Mouse (Mus musculus): ENCODE measurements around the gene Gab1. TPM values are rescaled to one million over a fixed set of nuclear protein-coding genes. Genes with fewer than 3 reads are reported as not detected.

The Gab1 gene
- polyA plus RNA-seq, 1 experiment from 2014 or later = 15.8 TPM

- WGBS = 84% methylated on average over 4 of the region's 4 CpGs
- Histone ChIP-seq H3K9me3 (no peaks in the 10 kb centered on the region), H3K27ac (no peak overlapping the region), H3K4me3 (no peak overlapping the region), H3K27me3 (ENCODE audit: insufficient read depth, poor library complexity, severe bottlenecking) (no peaks in the 10 kb centered on the region), H3K36me3 (no peaks in the 10 kb centered on the region), H3K4me1 (replicated peaks) (peaks cover 43% of the 10 kb centered on the region)
- DNase-seq (ENCODE audit: low spot score) = no peak
These were observed 68.7 kb downstream of the Gab1 start for GRCm38 (mm10) chr8:80811591-80811991.

- Histone ChIP-seq H3K27me3 (ENCODE audit: insufficient read depth, poor library complexity, severe bottlenecking) (no peaks in the 10 kb centered on the region), H3K4me1 (replicated peaks) (peaks cover 43% of the 10 kb centered on the region), H3K9me3 (no peaks in the 10 kb centered on the region), H3K27ac (0 out of 2 replicates have a peak overlapping the region, but pooled peaks have one; percentile 43), H3K36me3 (no peaks in the 10 kb centered on the region), H3K4me3 (no peak overlapping the region)
- DNase-seq (ENCODE audit: low spot score) = no peak
- 82% methylated on average over 4 of the region's 4 CpGs for WGBS
These were observed 69.4 kb downstream of the Gab1 start for GRCm38 (mm10) chr8:80810916-80811315.

DNA sequence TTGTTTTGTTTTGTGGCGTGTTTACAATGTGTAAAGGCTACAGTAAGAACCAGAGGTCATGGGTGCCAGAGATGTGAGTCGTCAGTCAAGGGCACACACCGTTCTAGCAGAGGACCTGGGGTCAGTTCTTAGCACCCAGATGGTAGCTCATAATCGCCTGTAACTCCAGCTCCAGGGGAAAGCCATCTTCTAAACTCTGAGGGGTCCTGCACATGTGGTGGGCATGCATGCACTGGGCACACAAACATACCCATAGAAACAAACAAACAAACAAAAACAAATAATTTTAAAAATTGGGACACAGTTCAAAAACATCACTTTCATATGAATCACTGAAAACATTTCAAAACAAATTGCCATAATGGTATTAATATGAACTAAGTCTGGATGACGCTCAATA, 69.9 kb downstream of the Gab1 start:
- Histone ChIP-seq H3K4me3 (no peak overlapping the region), H3K36me3 (no peaks in the 10 kb centered on the region), H3K4me1 (replicated peaks) (peaks cover 44% of the 10 kb centered on the region), H3K27ac (no peak overlapping the region), H3K9me3 (no peaks in the 10 kb centered on the region), H3K27me3 (ENCODE audit: insufficient read depth, poor library complexity, severe bottlenecking) (no peaks in the 10 kb centered on the region)
- 93% methylated on average over 5 of the region's 5 CpGs for WGBS
- DNase-seq (ENCODE audit: low spot score) = no peak

GRCm38 (mm10) chr8:80807807-80808505, 72.4 kb downstream of the Gab1 start:
- 53% methylated on average over 13 of the region's 13 CpGs for WGBS
- Histone ChIP-seq H3K9me3 (no peaks in the 10 kb centered on the region), H3K36me3 (no peaks in the 10 kb centered on the region), H3K4me1 (replicated peaks) (peaks cover 58% of the 10 kb centered on the region), H3K27ac (peak overlapping the region; percentile 78), H3K4me3 (no peak overlapping the region), H3K27me3 (ENCODE audit: insufficient read depth, poor library complexity, severe bottlenecking) (no peaks in the 10 kb centered on the region)
- no peak for DNase-seq (ENCODE audit: low spot score)

GRCm38 (mm10) chr8:80804066-80804619, 76.2 kb downstream of the Gab1 start:
- H3K27me3 ChIP-seq (ENCODE audit: insufficient read depth, poor library complexity, severe bottlenecking) = no peaks in the 10 kb centered on the region
- H3K36me3 ChIP-seq = peaks cover 8% of the 10 kb centered on the region; the same call in 1 of the 2 replicates
- H3K9me3 ChIP-seq = no peaks in the 10 kb centered on the region
- 32% methylated on average over 4 of the region's 4 CpGs for WGBS
- peak overlapping the region; percentile 66 for H3K27ac ChIP-seq
- no peak overlapping the region for H3K4me3 ChIP-seq
- H3K4me1 ChIP-seq (replicated peaks) = peaks cover 44% of the 10 kb centered on the region
- no peak for DNase-seq (ENCODE audit: low spot score)

GRCm38 (mm10) chr8:80798778-80799177, 81.5 kb downstream of the Gab1 start:
- Histone ChIP-seq H3K9me3 (0 out of 2 replicates have a peak, but pooled peaks cover 4% of the 10 kb centered on the region), H3K4me3 (no peak overlapping the region), H3K36me3 (peaks cover 13% of the 10 kb centered on the region), H3K27me3 (ENCODE audit: insufficient read depth, poor library complexity, severe bottlenecking) (no peaks in the 10 kb centered on the region), H3K27ac (no peak overlapping the region), H3K4me1 (replicated peaks) (peaks cover 16% of the 10 kb centered on the region)
- DNase-seq (ENCODE audit: low spot score) = no peak
- 92% methylated on average over 3 of the region's 3 CpGs for WGBS

GRCm38 (mm10) chr8:80798198-80798777, 82.0 kb downstream of the Gab1 start:
- no peak for DNase-seq (ENCODE audit: low spot score)
- 0 out of 2 replicates have a peak, but pooled peaks cover 4% of the 10 kb centered on the region for H3K9me3 ChIP-seq
- peaks cover 11% of the 10 kb centered on the region; the same call in 1 of the 2 replicates for H3K4me1 ChIP-seq (replicated peaks)
- no peak overlapping the region for H3K4me3 ChIP-seq
- H3K36me3 ChIP-seq = peaks cover 13% of the 10 kb centered on the region
- WGBS = 90% methylated on average over 7 of the region's 7 CpGs
- H3K27ac ChIP-seq = no peak overlapping the region
- H3K27me3 ChIP-seq (ENCODE audit: insufficient read depth, poor library complexity, severe bottlenecking) = no peaks in the 10 kb centered on the region

DNA sequence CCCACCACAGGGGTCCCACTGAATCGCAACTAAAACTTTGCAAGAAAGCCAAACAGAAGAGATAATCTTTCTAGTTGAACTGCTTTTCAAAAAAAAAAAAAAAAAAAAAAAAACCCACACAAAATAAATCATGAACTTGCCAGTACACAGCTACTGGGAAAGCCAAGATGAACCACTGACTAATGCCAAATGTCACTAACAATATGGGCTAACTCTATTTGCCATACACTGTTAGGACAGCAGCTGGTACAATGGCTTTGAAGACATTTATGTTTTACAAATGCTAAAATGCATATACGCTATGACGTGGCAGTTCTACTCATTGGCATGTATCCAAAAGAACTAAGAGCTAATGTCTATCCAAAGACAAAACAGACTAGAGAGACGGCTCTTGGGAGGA, 84.2 kb downstream of the Gab1 start:
- H3K27me3 ChIP-seq (ENCODE audit: insufficient read depth, poor library complexity, severe bottlenecking) = no peaks in the 10 kb centered on the region
- DNase-seq (ENCODE audit: low spot score) = no peak
- no peak overlapping the region for H3K27ac ChIP-seq
- peaks cover 16% of the 10 kb centered on the region for H3K36me3 ChIP-seq
- H3K4me1 ChIP-seq (replicated peaks) = 0 out of 2 replicates have a peak, but pooled peaks cover 7% of the 10 kb centered on the region
- 0 out of 2 replicates have a peak, but pooled peaks cover 4% of the 10 kb centered on the region for H3K9me3 ChIP-seq
- WGBS = 84% methylated on average over 4 of the region's 4 CpGs
- H3K4me3 ChIP-seq = no peak overlapping the region

DNA sequence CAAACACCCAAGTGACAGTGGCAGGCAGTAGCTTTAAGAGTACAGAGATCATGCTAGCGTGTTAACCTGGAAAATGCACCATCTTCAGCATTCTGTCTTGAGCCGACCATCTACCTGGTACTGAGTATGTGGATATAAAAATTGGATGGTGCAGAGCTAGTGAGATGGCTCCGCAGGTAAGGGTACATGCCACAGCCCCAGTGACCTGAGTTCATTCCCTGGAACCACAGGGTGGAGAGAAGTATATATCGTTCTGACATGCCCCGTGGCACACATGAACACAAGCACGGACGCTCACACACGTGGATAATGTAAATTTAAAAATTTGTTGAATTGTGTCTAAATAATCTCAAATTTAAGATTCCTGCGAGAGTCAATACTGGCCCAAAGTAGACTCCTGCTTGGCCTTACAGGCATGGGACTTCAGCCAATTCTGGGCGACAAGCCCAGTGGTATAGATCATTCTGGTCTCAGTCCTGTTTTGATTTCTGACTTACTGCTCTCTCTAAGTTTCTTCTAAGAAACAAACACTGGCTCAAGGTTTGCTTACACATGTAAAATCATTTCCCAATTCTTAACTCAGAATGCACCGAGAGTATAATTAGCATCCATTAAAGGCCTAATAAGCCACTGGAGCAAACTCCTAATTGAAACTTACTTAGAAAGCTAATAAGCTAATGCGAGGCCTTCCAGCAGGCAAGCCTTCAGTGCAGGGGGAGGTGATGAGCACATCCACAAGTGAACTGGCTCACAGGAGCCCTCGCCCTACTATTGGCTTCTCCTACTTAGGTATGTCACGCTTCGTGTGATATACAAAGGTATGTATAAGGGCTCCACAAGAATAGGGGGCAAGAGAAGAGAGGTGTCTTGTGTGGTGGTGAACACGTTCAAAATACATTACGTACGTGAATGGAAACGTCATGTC, 85.5 kb downstream of the Gab1 start:
- no peak overlapping the region for H3K4me3 ChIP-seq
- H3K27ac ChIP-seq = no peak overlapping the region
- H3K4me1 ChIP-seq (replicated peaks) = 0 out of 2 replicates have a peak, but pooled peaks cover 7% of the 10 kb centered on the region
- DNase-seq (ENCODE audit: low spot score) = no peak
- H3K27me3 ChIP-seq (ENCODE audit: insufficient read depth, poor library complexity, severe bottlenecking) = no peaks in the 10 kb centered on the region
- H3K36me3 ChIP-seq = peaks cover 13% of the 10 kb centered on the region
- WGBS = 91% methylated on average over 19 of the region's 19 CpGs
- 0 out of 2 replicates have a peak, but pooled peaks cover 4% of the 10 kb centered on the region for H3K9me3 ChIP-seq

DNA sequence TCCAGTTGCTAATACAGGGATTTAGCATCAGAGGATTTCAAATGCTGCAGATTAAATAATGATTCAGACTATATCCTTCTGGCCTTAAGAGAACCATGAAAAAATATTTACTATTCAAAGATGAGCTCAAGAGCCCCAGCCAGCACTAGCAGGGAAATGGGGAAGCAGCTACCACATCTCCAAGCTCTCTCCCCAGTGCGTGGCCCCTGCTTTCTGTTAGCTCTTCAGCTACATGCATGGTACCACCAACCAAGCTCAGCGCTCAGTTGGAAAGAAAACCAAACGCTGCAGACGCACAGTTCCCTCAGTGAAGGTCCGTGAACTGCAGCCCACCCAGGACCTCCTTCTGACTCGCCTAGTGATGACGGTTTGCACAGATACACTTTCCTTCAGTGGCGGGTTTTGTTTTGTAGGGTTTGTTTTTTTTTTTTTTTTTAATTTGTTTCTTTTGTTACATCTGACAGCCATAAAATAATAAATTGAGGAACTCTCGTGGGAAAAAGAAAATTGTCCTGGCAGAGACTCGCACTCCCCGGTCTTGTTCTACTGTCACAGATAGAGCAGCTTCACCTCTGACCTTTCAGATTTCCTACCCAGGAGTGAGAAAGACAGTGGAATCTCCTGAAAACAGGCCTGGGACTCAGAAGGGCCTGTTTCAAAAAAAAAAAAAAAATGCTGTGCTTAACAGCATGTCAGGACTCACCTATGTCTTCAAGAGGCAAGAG, 86.4 kb downstream of the Gab1 start:
- H3K9me3 ChIP-seq = 0 out of 2 replicates have a peak, but pooled peaks cover 4% of the 10 kb centered on the region
- no peak overlapping the region for H3K4me3 ChIP-seq
- WGBS = 58% methylated on average over 11 of the region's 11 CpGs
- no peak for DNase-seq (ENCODE audit: low spot score)
- H3K27ac ChIP-seq = no peak overlapping the region
- peaks cover 13% of the 10 kb centered on the region for H3K36me3 ChIP-seq
- H3K27me3 ChIP-seq (ENCODE audit: insufficient read depth, poor library complexity, severe bottlenecking) = no peaks in the 10 kb centered on the region
- 0 out of 2 replicates have a peak, but pooled peaks cover 7% of the 10 kb centered on the region for H3K4me1 ChIP-seq (replicated peaks)

- peaks cover 25% of the 10 kb centered on the region for H3K36me3 ChIP-seq
- H3K4me1 ChIP-seq (replicated peaks) = 0 out of 2 replicates have a peak, but pooled peaks cover 7% of the 10 kb centered on the region
- H3K4me3 ChIP-seq = no peak overlapping the region
- H3K9me3 ChIP-seq = no peaks in the 10 kb centered on the region
- DNase-seq (ENCODE audit: low spot score) = no peak
- H3K27ac ChIP-seq = no peak overlapping the region
- WGBS = 85% methylated on average over 5 of the region's 5 CpGs
- H3K27me3 ChIP-seq (ENCODE audit: insufficient read depth, poor library complexity, severe bottlenecking) = no peaks in the 10 kb centered on the region
These were observed 88.1 kb downstream of the Gab1 start for GRCm38 (mm10) chr8:80792214-80792613.

DNA sequence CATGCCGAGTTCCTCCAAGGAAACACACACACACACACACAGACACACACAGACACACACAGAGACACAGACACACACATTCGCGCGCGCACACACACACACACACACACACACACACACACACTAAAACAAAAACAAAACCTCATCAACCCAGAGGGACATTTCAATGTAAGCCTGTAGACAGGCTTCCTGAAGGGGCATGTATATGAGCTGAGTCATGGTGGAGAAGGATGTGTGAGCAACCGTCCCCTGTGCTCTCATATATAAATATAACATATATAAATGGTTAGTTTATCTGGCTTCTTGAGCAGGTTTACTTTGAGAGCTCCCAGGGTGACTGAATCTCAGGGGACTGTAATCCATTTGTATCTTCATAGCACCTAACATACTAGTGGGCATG, 91.0 kb downstream of the Gab1 start:
- WGBS = 90% methylated on average over 6 of the region's 6 CpGs
- DNase-seq (ENCODE audit: low spot score) = no peak
- Histone ChIP-seq H3K4me3 (no peak overlapping the region), H3K36me3 (peaks cover 38% of the 10 kb centered on the region), H3K27me3 (ENCODE audit: insufficient read depth, poor library complexity, severe bottlenecking) (no peaks in the 10 kb centered on the region), H3K9me3 (no peaks in the 10 kb centered on the region), H3K4me1 (replicated peaks) (0 out of 2 replicates have a peak, but pooled peaks cover 4% of the 10 kb centered on the region), H3K27ac (no peak overlapping the region)

Data from hindbrain, embryonic 10.5 days (tissue).